In the genomic region with DNA sequence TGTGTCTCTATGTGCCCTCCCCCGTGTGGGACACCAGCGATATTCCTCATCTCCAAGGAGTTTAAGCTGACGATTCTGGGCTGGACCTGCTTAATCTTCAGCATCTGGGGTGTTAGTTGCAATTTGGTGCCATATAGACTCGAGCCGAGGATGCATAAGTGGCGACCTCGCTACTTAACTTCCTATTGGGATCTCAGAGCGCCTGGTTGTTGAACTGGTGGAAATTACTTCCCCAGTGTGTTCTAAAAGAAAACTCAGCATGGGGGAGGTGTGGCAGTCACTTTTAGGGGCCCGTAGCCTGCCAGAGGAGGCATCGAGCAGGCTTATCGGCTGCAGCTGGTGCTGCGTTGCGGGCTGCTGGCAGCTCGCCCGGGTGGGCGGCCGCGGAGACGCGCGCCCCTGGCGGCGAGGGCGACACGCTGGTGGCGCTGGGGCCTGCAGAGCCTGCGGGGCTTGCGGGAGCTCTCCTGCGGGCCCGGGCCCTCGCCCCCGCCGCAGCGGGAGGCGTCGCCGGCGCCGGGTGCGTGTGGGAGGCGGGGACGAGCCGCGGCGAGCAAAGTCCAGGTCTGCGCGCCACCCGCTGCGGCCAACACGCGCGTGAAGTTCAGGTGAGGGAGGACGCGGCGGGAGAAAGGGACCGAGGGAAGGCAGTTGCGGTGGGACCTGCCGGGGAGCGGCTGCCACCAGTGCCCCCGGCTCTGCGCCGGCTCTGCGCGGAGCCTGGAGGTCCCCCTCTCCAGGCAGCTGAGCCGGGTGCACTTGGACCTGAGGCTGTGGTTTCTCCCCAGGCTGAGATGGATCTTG, we compare ENCODE assay signal across 8 mouse cellular contexts. TPM values are rescaled to one million over a fixed set of nuclear protein-coding genes. Genes with fewer than 3 reads are reported as not detected.
A peak's percentile ranks its signal among the peaks of the same experiment; 100 is the strongest.
DNase-seq lines count a peak whose midpoint lies in the region; ATAC-seq and TF ChIP-seq lines count a peak whose summit lies in the region.

A gene (plus strand): TSS at position 418 of the 804 bp plus-strand sequence.

- peak; percentile 96 for ATAC-seq in forebrain, embryonic 15.5 days (replicated peaks)
- ATAC-seq in liver, embryonic 16.5 days (ENCODE audit: low read depth): peak; percentile 90
- peak; percentile 94 for ATAC-seq in neural tube, embryonic 12.5 days (ENCODE audit: low FRiP score, low read depth)
- peak; percentile 83 for ATAC-seq in stomach, embryonic 16.5 days (ENCODE audit: insufficient read depth, low FRiP score)

- no peaks in the 10 kb centered on the region for H3K4me1 ChIP-seq in ES-Bruce4 (ENCODE audit: control insufficient read depth, insufficient read depth, low read length)
- peaks cover 8% of the 10 kb centered on the region for H3K4me1 ChIP-seq in forebrain, embryonic 15.5 days
- peaks cover 31% of the 10 kb centered on the region for H3K4me1 ChIP-seq in liver, embryonic 16.5 days (ENCODE audit: control insufficient read depth, low read depth, low read length)
- H3K4me1 ChIP-seq in neural tube, embryonic 12.5 days: 0 out of 2 replicates have a peak, but pooled peaks cover 6% of the 10 kb centered on the region
- peaks cover 6% of the 10 kb centered on the region; the same call in 1 of the 2 replicates for H3K4me1 ChIP-seq in stomach, embryonic 16.5 days (ENCODE audit: control insufficient read depth, insufficient read depth, low read length)

- TF ChIP-seq POLR2A in ES-Bruce4 (IDR thresholded peaks at IDR 0.05; ENCODE audit: insufficient read depth, low read length): no peak

- H3K4me2 ChIP-seq in forebrain, embryonic 15.5 days (replicated peaks): peak within 1 kb of the TSS; percentile 74
- H3K4me2 ChIP-seq in liver, embryonic 16.5 days (ENCODE audit: low read depth, low read length): peak within 1 kb of the TSS; percentile 94
- H3K4me2 ChIP-seq in neural tube, embryonic 12.5 days (replicated peaks): peak within 1 kb of the TSS; percentile 96
- peak within 1 kb of the TSS; percentile 85 for H3K4me2 ChIP-seq in stomach, embryonic 16.5 days (ENCODE audit: low read depth, low read length)

- no peaks in the 10 kb centered on the region for H3K9me3 ChIP-seq in ES-Bruce4 (replicated peaks; ENCODE audit: control insufficient read depth, insufficient read depth, low read length, poor library complexity, severe bottlenecking)
- no peaks in the 10 kb centered on the region for H3K9me3 ChIP-seq in forebrain, embryonic 15.5 days
- no peaks in the 10 kb centered on the region for H3K9me3 ChIP-seq in liver, embryonic 16.5 days (replicated peaks; ENCODE audit: control insufficient read depth, low read length)
- 0 out of 2 replicates have a peak, but pooled peaks cover 3% of the 10 kb centered on the region for H3K9me3 ChIP-seq in neural tube, embryonic 12.5 days
- H3K9me3 ChIP-seq in stomach, embryonic 16.5 days (replicated peaks; ENCODE audit: control insufficient read depth, low read length): no peaks in the 10 kb centered on the region

- H3K36me3 ChIP-seq in ES-Bruce4 (ENCODE audit: control insufficient read depth, insufficient read depth, low read length, poor library complexity, severe bottlenecking): no peaks in the 10 kb centered on the region
- H3K36me3 ChIP-seq in forebrain, embryonic 15.5 days: no peaks in the 10 kb centered on the region
- H3K36me3 ChIP-seq in liver, embryonic 16.5 days (ENCODE audit: control insufficient read depth, insufficient read depth): peaks cover 9% of the 10 kb centered on the region
- H3K36me3 ChIP-seq in neural tube, embryonic 12.5 days: no peaks in the 10 kb centered on the region
- no peaks in the 10 kb centered on the region for H3K36me3 ChIP-seq in stomach, embryonic 16.5 days (ENCODE audit: control insufficient read depth, insufficient read depth, low read length)

- peak; percentile 12 for TF ChIP-seq CTCF in ES-Bruce4 (IDR thresholded peaks at IDR 0.05; ENCODE audit: low read depth, low read length)

- peaks cover 10% of the 10 kb centered on the region for H3K27me3 ChIP-seq in ES-Bruce4 (ENCODE audit: control insufficient read depth, insufficient read depth, low read length, poor library complexity, severe bottlenecking)
- H3K27me3 ChIP-seq in forebrain, embryonic 15.5 days: no peaks in the 10 kb centered on the region
- no peaks in the 10 kb centered on the region for H3K27me3 ChIP-seq in liver, embryonic 16.5 days (ENCODE audit: control insufficient read depth, insufficient read depth, low read depth, low read length)
- H3K27me3 ChIP-seq in neural tube, embryonic 12.5 days (replicated peaks): peaks cover 4% of the 10 kb centered on the region; the same call in 1 of the 2 replicates
- H3K27me3 ChIP-seq in stomach, embryonic 16.5 days (ENCODE audit: control insufficient read depth, insufficient read depth, low read length): peaks cover 6% of the 10 kb centered on the region; the same call in 1 of the 2 replicates

- H3K27ac ChIP-seq in ES-Bruce4 (ENCODE audit: insufficient read depth, low read length): no peak within 1 kb of the TSS
- H3K27ac ChIP-seq in forebrain, embryonic 15.5 days (replicated peaks): no peak within 1 kb of the TSS
- peak within 1 kb of the TSS; percentile 97 for H3K27ac ChIP-seq in liver, embryonic 16.5 days (ENCODE audit: low read length)
- no peak within 1 kb of the TSS for H3K27ac ChIP-seq in neural tube, embryonic 12.5 days
- H3K27ac ChIP-seq in stomach, embryonic 16.5 days (ENCODE audit: low read length): no peak within 1 kb of the TSS

- peak within 1 kb of the TSS; percentile 39 for H3K9ac ChIP-seq in ES-Bruce4 (ENCODE audit: low read depth, poor library complexity, severe bottlenecking)
- peak within 1 kb of the TSS; percentile 41 for H3K9ac ChIP-seq in forebrain, embryonic 15.5 days (replicated peaks)
- H3K9ac ChIP-seq in liver, embryonic 16.5 days (ENCODE audit: low read depth, low read length): peak within 1 kb of the TSS; percentile 86
- peak within 1 kb of the TSS; percentile 61 for H3K9ac ChIP-seq in neural tube, embryonic 12.5 days
- H3K9ac ChIP-seq in stomach, embryonic 16.5 days (ENCODE audit: low read length): peak within 1 kb of the TSS; percentile 64

- DNase-seq in cerebellum, adult 11 months: peak; percentile 27
- DNase-seq in heart, postnatal 14 days: peak; percentile 77 to 79
- peak; percentile 63 for DNase-seq in layer of hippocampus, adult 11-12 months (ENCODE audit: low spot score)

- no peak for TF ChIP-seq EP300 in ES-Bruce4 (IDR thresholded peaks at IDR 0.05; ENCODE audit: insufficient read depth, low read depth, low read length)

- intact Hi-C loops in heart, postnatal 14 days (cut with DNase I): no loop called here

- H3K4me3 ChIP-seq in ES-Bruce4 (ENCODE audit: low read depth, low read length): peak within 1 kb of the TSS; percentile 69
- peak within 1 kb of the TSS; percentile 52 for H3K4me3 ChIP-seq in forebrain, embryonic 15.5 days
- peak within 1 kb of the TSS; percentile 92 for H3K4me3 ChIP-seq in liver, embryonic 16.5 days (ENCODE audit: low read depth, low read length)
- peak within 1 kb of the TSS; percentile 69 for H3K4me3 ChIP-seq in neural tube, embryonic 12.5 days
- peak within 1 kb of the TSS; percentile 56 for H3K4me3 ChIP-seq in stomach, embryonic 16.5 days (replicated peaks; ENCODE audit: low read length)

- under 1% methylated on average over 65 of the region's 65 CpGs for WGBS in forebrain, embryonic 15.5 days
- WGBS in liver, embryonic 16.5 days (ENCODE audit: insufficient replicate concordance): under 1% methylated on average over 65 of the region's 65 CpGs
- under 1% methylated on average over 65 of the region's 65 CpGs for WGBS in neural tube, embryonic 12.5 days
- under 1% methylated on average over 64 of the region's 65 CpGs for WGBS in stomach, embryonic 16.5 days

RNA-seq across cellular contexts. Expression of the gene that starts here (rescaled TPM):
- polyA plus RNA-seq in ES-Bruce4 (2011; ENCODE audit: insufficient read depth, insufficient read length, low read depth, missing spikeins): 0.41 and 0.42 TPM in 2 replicates
- polyA plus RNA-seq in forebrain, embryonic 15.5 days (2015; fragmentation: Nextera tagmentation; extraction: Ambion mirVana): 0.66 and 0.85 TPM in 2 replicates
- total RNA-seq in heart, postnatal 14 days (2021): 1 to 10 TPM; 5.7 to 7.1 TPM
- polyA plus RNA-seq in liver, embryonic 16.5 days (2015; fragmentation: Nextera tagmentation; extraction: Ambion mirVana): 29.8 and 30.6 TPM in 2 replicates
- polyA plus RNA-seq in neural tube, embryonic 12.5 days (2016; fragmentation: Nextera tagmentation; extraction: Ambion mirVana): 0.98 and 1.0 TPM in 2 replicates
- 1.2 and 2.4 TPM in 2 replicates for polyA plus RNA-seq in stomach, embryonic 16.5 days (2015; fragmentation: Nextera tagmentation; extraction: Ambion mirVana)

Comparison
In these comparisons a context has a peak if more than half of its experiments do, and no peak if none do; other contexts are left out.
1. Peak in ATAC-seq, H3K4me3 ChIP-seq, H3K9ac ChIP-seq and H3K4me2 ChIP-seq in forebrain, embryonic 15.5 days; RNA of the gene not detected or under 1 TPM.
2. DNase-seq: peak in every context shown above with its lines; median percentile 78 in heart, postnatal 14 days; 63 in layer of hippocampus, adult 11-12 months; 27 in cerebellum, adult 11 months.